Mouse (Mus musculus) stomach, embryonic 16.5 days (tissue): ENCODE data around the gene Sult1e1. TPM values are rescaled to one million over a fixed set of nuclear protein-coding genes. Genes with fewer than 3 reads are reported as not detected.
A peak's percentile ranks its signal among the peaks of the same experiment; 100 is the strongest.

Experiments used
- ATAC-seq: fragments of 200-750 bp; cut with Nextera tagmentation; 2 replicates; pipeline ENCODE4 v1.8.0; 2017; ENCODE audit warnings: moderate number of reproducible peaks, moderate TSS enrichment; ENCODE audit not compliant: insufficient read depth, low FRiP score
- H3K27ac ChIP-seq: fragments of 300-500 bp; sonication (generic); 2 replicates; pipeline ENCODE4 v1.5.1; 2014; ENCODE audit warnings: low read length
- H3K27me3 ChIP-seq: fragments of 300-500 bp; sonication (generic); 2 replicates; pipeline ENCODE4 v1.6.1; 2014; ENCODE audit warnings: low read length, control low read depth, mixed read lengths; ENCODE audit not compliant: control insufficient read depth, insufficient read depth
- H3K36me3 ChIP-seq: fragments of 300-500 bp; sonication (generic); 2 replicates; pipeline ENCODE4 v1.6.1; 2014; ENCODE audit warnings: low read length; ENCODE audit not compliant: control insufficient read depth, insufficient read depth
- H3K4me1 ChIP-seq: fragments of 300-500 bp; sonication (generic); 2 replicates; pipeline ENCODE4 v1.6.1; 2014; ENCODE audit warnings: low read length, control low read depth, mixed read lengths; ENCODE audit not compliant: control insufficient read depth, insufficient read depth
- H3K4me2 ChIP-seq: fragments of 300-500 bp; sonication (generic); 2 replicates; pipeline ENCODE4 v1.6.1; 2014; ENCODE audit warnings: low read depth, low read length, mixed read lengths
- H3K4me3 ChIP-seq: fragments of 300-500 bp; sonication (generic); replicated peaks from 2 replicates; pipeline ENCODE4 v1.5.1; 2014; ENCODE audit warnings: mild to moderate bottlenecking, low read length
- H3K9ac ChIP-seq: fragments of 300-500 bp; sonication (generic); 2 replicates; pipeline ENCODE4 v1.6.1; 2014; ENCODE audit warnings: low read length
- H3K9me3 ChIP-seq: fragments of 300-500 bp; sonication (generic); replicated peaks from 2 replicates; pipeline ENCODE4 v1.6.1; 2016; ENCODE audit warnings: low read length, control low read depth; ENCODE audit not compliant: control insufficient read depth
- WGBS: fragments of 180-500 bp; shearing (Covaris S2); extraction: QIAGEN DNeasy Blood & Tissue Kit; methylation state at CpG from one replicate; pipeline ENCODE4 v1.1.7; 2014; 5-methylcytosine and 5-hydroxymethylcytosine counted together
- polyA plus RNA-seq: library from polyadenylated mRNA; unstranded; fragments of >200 nt; fragmentation: Nextera tagmentation; extraction: Ambion mirVana; gene quantifications from 2 replicates; pipeline ENCODE4 v1.2.1, GENCODE M21; 2015

Sult1e1 gene
- polyA plus RNA-seq, 1 experiment from 2014 or later = 0.10 TPM

DNA sequence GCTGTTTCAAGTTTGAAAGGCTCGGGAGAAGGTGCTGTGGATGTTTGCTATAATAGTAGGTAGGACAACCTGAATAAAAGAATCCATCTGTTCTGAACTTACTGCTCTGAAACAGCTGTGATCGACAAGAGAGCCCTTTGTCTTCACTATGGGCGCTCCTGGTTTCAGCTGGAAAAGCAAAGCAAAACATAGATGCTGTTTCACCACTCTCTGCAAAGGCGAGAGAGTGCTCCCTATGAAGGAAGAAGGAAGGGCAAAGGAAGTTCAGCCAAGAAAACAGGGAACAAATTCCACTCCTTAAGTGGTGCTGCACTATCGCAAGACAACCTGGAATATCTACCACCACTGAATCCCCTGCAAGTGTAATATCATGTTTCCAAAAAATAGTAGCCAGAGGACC, 17.9 kb downstream of the Sult1e1 start:
- Histone ChIP-seq H3K9me3 (no peaks in the 10 kb centered on the region), H3K27me3 (no peaks in the 10 kb centered on the region), H3K27ac (no peak overlapping the region), H3K9ac (no peak overlapping the region), H3K4me3 (no peak overlapping the region), H3K36me3 (no peaks in the 10 kb centered on the region), H3K4me2 (no peak overlapping the region), H3K4me1 (no peaks in the 10 kb centered on the region)
- ATAC-seq = no peak
- 42% methylated on average over 5 of the region's 5 CpGs for WGBS

- Histone ChIP-seq H3K9me3 (no peaks in the 10 kb centered on the region), H3K36me3 (no peaks in the 10 kb centered on the region), H3K4me1 (no peaks in the 10 kb centered on the region), H3K27me3 (no peaks in the 10 kb centered on the region), H3K4me2 (no peak overlapping the region), H3K4me3 (no peak overlapping the region), H3K27ac (no peak overlapping the region), H3K9ac (no peak overlapping the region)
- WGBS = 83% methylated on average over 6 of the region's 6 CpGs
- ATAC-seq = no peak
These were observed 18.6 kb downstream of the Sult1e1 start for GRCm38 (mm10) chr5:87572781-87573180.

DNA sequence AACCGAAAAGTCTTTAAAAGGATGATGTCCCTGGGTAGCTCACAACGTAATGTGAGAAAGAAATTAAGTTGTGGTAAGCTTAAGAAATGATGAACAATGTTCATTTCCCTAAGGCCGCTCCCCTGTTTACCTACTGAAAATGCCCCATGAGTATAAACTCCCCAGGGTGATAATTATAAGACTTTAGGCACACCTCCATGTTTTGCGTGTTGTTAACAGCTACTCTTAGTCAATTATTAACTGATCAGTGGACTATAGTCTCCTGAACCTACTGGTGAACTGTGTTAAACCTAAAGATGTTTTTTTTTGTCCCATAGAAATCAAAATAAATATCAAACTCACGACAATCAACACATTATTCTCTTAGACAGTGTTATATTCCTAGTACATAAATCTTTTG, 22.5 kb downstream of the Sult1e1 start, which contains the start of gene Sult1d1:
Gene Sult1d1 (minus strand): TSS at position 183 of the 400 bp plus-strand sequence.
- WGBS = 61% methylated on average over 5 of the region's 5 CpGs
- H3K4me3 ChIP-seq = no peak within 1 kb of the TSS
- ATAC-seq = peak; percentile 62; the same call in 1 of the 2 replicates

GRCm38 (mm10) chr5:87567306-87567705, 24.1 kb downstream of the Sult1e1 start:
- no peaks in the 10 kb centered on the region for H3K27me3 ChIP-seq
- H3K36me3 ChIP-seq = no peaks in the 10 kb centered on the region
- no peak overlapping the region for H3K4me2 ChIP-seq
- H3K9ac ChIP-seq = no peak overlapping the region
- H3K9me3 ChIP-seq = no peaks in the 10 kb centered on the region
- no peaks in the 10 kb centered on the region for H3K4me1 ChIP-seq
- WGBS = 87% methylated on average over 1 of the region's 1 CpGs
- ATAC-seq = no peak
- no peak overlapping the region for H3K27ac ChIP-seq
- no peak overlapping the region; the same call in 1 of the 2 replicates for H3K4me3 ChIP-seq

More for the DNA sequence above, 22.5 kb downstream of the Sult1e1 start, which contains the start of gene Sult1d1:
- Histone ChIP-seq H3K9me3 (no peaks in the 10 kb centered on the region), H3K4me1 (no peaks in the 10 kb centered on the region), H3K9ac (no peak within 1 kb of the TSS), H3K36me3 (no peaks in the 10 kb centered on the region), H3K27me3 (no peaks in the 10 kb centered on the region), H3K27ac (no peak within 1 kb of the TSS), H3K4me2 (no peak within 1 kb of the TSS)

- Histone ChIP-seq H3K4me3 (no peak overlapping the region), H3K27me3 (no peaks in the 10 kb centered on the region), H3K4me2 (no peak overlapping the region), H3K9ac (no peak overlapping the region), H3K4me1 (no peaks in the 10 kb centered on the region), H3K27ac (peak overlapping the region; percentile 12; the same call in 1 of the 2 replicates), H3K36me3 (no peaks in the 10 kb centered on the region), H3K9me3 (no peaks in the 10 kb centered on the region)
- no peak for ATAC-seq
These were observed 28.4 kb downstream of the Sult1e1 start for GRCm38 (mm10) chr5:87562966-87563365.

DNA sequence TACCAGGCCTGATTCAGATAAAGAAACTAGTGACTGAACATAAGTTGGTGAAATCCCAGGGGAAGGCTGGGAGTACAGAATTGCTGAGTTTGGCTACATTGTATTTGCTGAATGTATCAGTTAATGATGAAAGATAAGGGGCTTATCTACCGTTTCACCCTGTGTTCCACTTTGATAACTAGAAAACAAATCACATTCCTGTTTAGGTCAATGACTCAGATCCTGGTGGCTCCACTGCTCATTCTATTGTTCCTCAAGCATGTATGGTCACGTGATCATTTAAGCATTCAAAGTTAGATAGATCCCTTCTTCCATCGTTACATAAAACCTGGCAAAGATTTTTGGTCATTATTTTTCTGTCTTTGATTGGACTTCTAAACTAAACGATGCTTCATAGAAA, 28.9 kb downstream of the Sult1e1 start:
- WGBS = 63% methylated on average over 4 of the region's 4 CpGs

GRCm38 (mm10) chr5:87560145-87560544, 31.2 kb downstream of the Sult1e1 start:
- WGBS = 74% methylated on average over 5 of the region's 5 CpGs
- no peak overlapping the region for H3K9ac ChIP-seq
- H3K9me3 ChIP-seq = no peaks in the 10 kb centered on the region
- no peaks in the 10 kb centered on the region for H3K27me3 ChIP-seq
- H3K4me2 ChIP-seq = no peak overlapping the region
- no peaks in the 10 kb centered on the region for H3K4me1 ChIP-seq
- no peak overlapping the region for H3K4me3 ChIP-seq
- no peaks in the 10 kb centered on the region for H3K36me3 ChIP-seq
- H3K27ac ChIP-seq = no peak overlapping the region
- no peak for ATAC-seq

More for the DNA sequence above, 28.9 kb downstream of the Sult1e1 start:
- Histone ChIP-seq H3K27ac (no peak overlapping the region), H3K4me2 (no peak overlapping the region), H3K4me1 (no peaks in the 10 kb centered on the region), H3K27me3 (no peaks in the 10 kb centered on the region), H3K36me3 (no peaks in the 10 kb centered on the region), H3K9me3 (no peaks in the 10 kb centered on the region), H3K4me3 (no peak overlapping the region), H3K9ac (no peak overlapping the region)
- ATAC-seq = no peak

GRCm38 (mm10) chr5:87550935-87551334, 40.5 kb downstream of the Sult1e1 start:
- ATAC-seq = no peak
- H3K4me1 ChIP-seq = no peaks in the 10 kb centered on the region
- no peaks in the 10 kb centered on the region for H3K27me3 ChIP-seq
- no peak overlapping the region for H3K4me3 ChIP-seq
- H3K4me2 ChIP-seq = no peak overlapping the region
- no peak overlapping the region for H3K27ac ChIP-seq
- H3K9me3 ChIP-seq = no peaks in the 10 kb centered on the region
- no peaks in the 10 kb centered on the region for H3K36me3 ChIP-seq
- WGBS = 10% methylated on average over 1 of the region's 1 CpGs
- H3K9ac ChIP-seq = no peak overlapping the region

DNA sequence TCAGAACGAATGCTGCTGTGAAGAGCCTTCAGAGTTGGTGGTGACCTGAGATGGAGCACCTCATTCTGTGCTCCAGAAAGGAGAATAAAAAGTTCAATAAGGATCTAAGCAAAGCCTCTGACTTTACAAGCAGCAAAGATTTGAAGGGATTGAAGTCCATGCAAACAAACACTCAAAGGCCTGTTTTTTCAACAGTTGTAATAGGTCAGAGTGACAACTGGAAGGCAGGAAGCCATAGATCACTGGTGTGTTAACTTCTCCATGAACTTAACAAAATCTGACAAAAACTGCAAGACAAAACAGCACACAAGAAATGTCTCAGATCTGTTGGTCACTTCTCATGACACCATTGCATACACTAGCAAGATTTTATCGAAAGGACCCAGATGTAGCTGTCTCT, 53.3 kb downstream of the Sult1e1 start, which contains the start of gene Sult1b1:
Gene Sult1b1 (minus strand): TSS at position 85 of the 400 bp plus-strand sequence.
- Histone ChIP-seq H3K4me3 (no peak within 1 kb of the TSS), H3K9me3 (no peaks in the 10 kb centered on the region), H3K27me3 (no peaks in the 10 kb centered on the region), H3K4me1 (no peaks in the 10 kb centered on the region), H3K9ac (no peak within 1 kb of the TSS), H3K4me2 (no peak within 1 kb of the TSS), H3K27ac (no peak within 1 kb of the TSS), H3K36me3 (no peaks in the 10 kb centered on the region)
- no peak for ATAC-seq
- 81% methylated on average over 2 of the region's 2 CpGs for WGBS
